Comparison of ENCODE assay signal across 44 mouse cellular contexts in genomic region chr3:81987628-81988027, GRCm38 (mm10). TPM values are rescaled to one million over a fixed set of nuclear protein-coding genes. Genes with fewer than 3 reads are reported as not detected.
"Had no signal": no experiment of that assay in that cellular context is flagged by ENCODE, and none has a peak within 500 bp of the region (broad histone marks: within the 10 kb centered on the region; RNA-seq: fewer than 3 reads in every experiment).

No protein-coding gene starts in this region.

- H3K9ac ChIP-seq: limb, embryonic 12.5 days; limb, embryonic 13.5 days; limb, embryonic 15.5 days; liver, embryonic 13.5 days; liver, embryonic 14.5 days; liver, embryonic 15.5 days; lung, embryonic 14.5 days; lung, embryonic 15.5 days; midbrain, embryonic 12.5 days; midbrain, embryonic 13.5 days; midbrain, embryonic 15.5 days; neural tube, embryonic 12.5 days had no signal

- H3K4me1 ChIP-seq: limb, embryonic 10.5 days; limb, embryonic 12.5 days; limb, embryonic 13.5 days; limb, embryonic 15.5 days; liver, embryonic 15.5 days; midbrain, embryonic 10.5 days; midbrain, embryonic 12.5 days; midbrain, embryonic 15.5 days; neural tube, embryonic 12.5 days had no signal

- H3K4me2 ChIP-seq: limb, embryonic 12.5 days; limb, embryonic 13.5 days; limb, embryonic 15.5 days; liver, embryonic 11.5 days; liver, embryonic 13.5 days; liver, embryonic 15.5 days; lung, embryonic 14.5 days; lung, embryonic 15.5 days; midbrain, embryonic 11.5 days; midbrain, embryonic 12.5 days; midbrain, embryonic 13.5 days; midbrain, embryonic 15.5 days; neural tube, embryonic 12.5 days had no signal

- H3K36me3 ChIP-seq: limb, embryonic 10.5 days; limb, embryonic 12.5 days; limb, embryonic 13.5 days; limb, embryonic 15.5 days; liver, embryonic 13.5 days; liver, embryonic 15.5 days; lung, embryonic 15.5 days; midbrain, embryonic 10.5 days; midbrain, embryonic 12.5 days; midbrain, embryonic 13.5 days; midbrain, embryonic 15.5 days; neural tube, embryonic 12.5 days had no signal

- H3K27ac ChIP-seq: left cerebral cortex, adult 2 months; limb, embryonic 10.5 days; limb, embryonic 12.5 days; limb, embryonic 13.5 days; limb, embryonic 15.5 days; liver, embryonic 13.5 days; liver, embryonic 14.5 days; liver, embryonic 15.5 days; lung, embryonic 15.5 days; macrophage; midbrain, embryonic 10.5 days; midbrain, embryonic 12.5 days; midbrain, embryonic 13.5 days; midbrain, embryonic 15.5 days; neural tube, embryonic 12.5 days had no signal

- ATAC-seq: midbrain, embryonic 13.5 days; midbrain, embryonic 15.5 days; midbrain, embryonic 16.5 days had no signal

- H3K9me3 ChIP-seq: limb, embryonic 10.5 days; limb, embryonic 12.5 days; limb, embryonic 13.5 days; limb, embryonic 15.5 days; liver, embryonic 13.5 days; liver, embryonic 15.5 days; lung, embryonic 15.5 days; midbrain, embryonic 10.5 days; midbrain, embryonic 12.5 days; midbrain, embryonic 13.5 days; midbrain, embryonic 15.5 days; neural tube, embryonic 12.5 days had no signal

- H3K4me3 ChIP-seq: left cerebral cortex, adult 2 months; limb, embryonic 10.5 days; limb, embryonic 12.5 days; limb, embryonic 13.5 days; limb, embryonic 15.5 days; liver, embryonic 13.5 days; liver, embryonic 15.5 days; lung, embryonic 15.5 days; megakaryocyte, embryonic 14.5 days; midbrain, embryonic 10.5 days; midbrain, embryonic 12.5 days; midbrain, embryonic 13.5 days; midbrain, embryonic 15.5 days; myocyte; neural tube, embryonic 12.5 days had no signal

- DNase-seq: layer of hippocampus, postnatal 36 days; left cerebral cortex, postnatal 4 days; liver, embryonic 13.5 days; lung, adult 18-20 months; lung, adult 2 months; lung, embryonic 14.5 days; lung, postnatal 10 days; lung, postnatal 14 days; lung, postnatal 4 days; midbrain, embryonic 14.5 days had no signal

- H3K27me3 ChIP-seq: limb, embryonic 12.5 days; limb, embryonic 13.5 days; limb, embryonic 15.5 days; liver, embryonic 13.5 days; liver, embryonic 15.5 days; lung, embryonic 15.5 days; megakaryocyte, embryonic 14.5 days; midbrain, embryonic 12.5 days; midbrain, embryonic 13.5 days; midbrain, embryonic 15.5 days; neural tube, embryonic 12.5 days had no signal

RNA-seq across cellular contexts. Expression of gene Asic5, which starts 5.5 kb away (rescaled TPM):
- total RNA-seq: layer of hippocampus, postnatal 36 days; left cerebral cortex, adult 18-20 months; left cerebral cortex, adult 2 months; left cerebral cortex, adult 8-10 months; left cerebral cortex, postnatal 10 days; left cerebral cortex, postnatal 14 days; left cerebral cortex, postnatal 25 days; left cerebral cortex, postnatal 36 days; left cerebral cortex, postnatal 4 days; megakaryocyte progenitor cell, adult 5-6 weeks; megakaryocyte, adult 5-6 weeks; megakaryocyte-erythroid progenitor cell, adult 5-6 weeks; midbrain, postnatal 0 days; monocyte, adult 5-6 weeks had no signal
- polyA plus RNA-seq: limb, embryonic 10.5 days; limb, embryonic 11.5 days; limb, embryonic 12.5 days; limb, embryonic 13.5 days; limb, embryonic 14.5 days; limb, embryonic 15.5 days; liver, embryonic 11.5 days; liver, embryonic 13.5 days; liver, embryonic 14.5 days; liver, embryonic 15.5 days; lung, adult 2 months; lung, embryonic 14.5 days; lung, embryonic 15.5 days; lung, embryonic 16.5 days; macrophage; midbrain, embryonic 10.5 days; midbrain, embryonic 11.5 days; midbrain, embryonic 12.5 days; midbrain, embryonic 14.5 days; midbrain, embryonic 15.5 days; midbrain, embryonic 16.5 days; myocyte; neural tube, embryonic 11.5 days; neural tube, embryonic 12.5 days had no signal

RNA-seq across cellular contexts. Expression of gene Tdo2, which starts 11.6 kb away (rescaled TPM):
- total RNA-seq: megakaryocyte progenitor cell, adult 5-6 weeks; megakaryocyte, adult 5-6 weeks; megakaryocyte-erythroid progenitor cell, adult 5-6 weeks; midbrain, postnatal 0 days; monocyte, adult 5-6 weeks had no signal
- polyA plus RNA-seq: liver, embryonic 15.5 days; macrophage; midbrain, embryonic 10.5 days; midbrain, embryonic 11.5 days; midbrain, embryonic 12.5 days; midbrain, embryonic 13.5 days; midbrain, embryonic 15.5 days; midbrain, embryonic 16.5 days; myocyte; neural tube, embryonic 11.5 days had no signal
